Mouse (Mus musculus) embryonic facial prominence, embryonic 13.5 days (tissue): ENCODE data around the gene Trip12. TPM values are rescaled to one million over a fixed set of nuclear protein-coding genes. Genes with fewer than 3 reads are reported as not detected.

Source experiments
- ATAC-seq: fragments of 200-750 bp; cut with Nextera tagmentation; 2 replicates; pipeline ENCODE4 v1.8.0; 2017; ENCODE audit warnings: low read depth; ENCODE audit not compliant: insufficient number of reproducible peaks, insufficient read depth, low FRiP score, low TSS enrichment
- H3K27ac ChIP-seq: fragments of 300-500 bp; sonication (generic); 2 replicates; pipeline ENCODE4 v1.5.1; 2015; ENCODE audit warnings: moderate library complexity, mild to moderate bottlenecking, inconsistent platforms
- H3K27me3 ChIP-seq: fragments of 300-500 bp; sonication (generic); 2 replicates; pipeline ENCODE4 v1.6.1; 2015; ENCODE audit warnings: mild to moderate bottlenecking, inconsistent platforms
- H3K36me3 ChIP-seq: fragments of 300-500 bp; sonication (generic); 2 replicates; pipeline ENCODE4 v1.6.1; 2015; ENCODE audit warnings: mild to moderate bottlenecking, inconsistent platforms
- H3K4me1 ChIP-seq: fragments of 300-500 bp; sonication (generic); 2 replicates; pipeline ENCODE4 v1.6.1; 2015; ENCODE audit warnings: inconsistent platforms
- H3K4me2 ChIP-seq: fragments of 300-500 bp; sonication (generic); 2 replicates; pipeline ENCODE4 v1.6.1; 2015; ENCODE audit warnings: moderate library complexity, mild to moderate bottlenecking, inconsistent platforms
- H3K4me3 ChIP-seq: fragments of 300-500 bp; sonication (generic); 2 replicates; pipeline ENCODE4 v1.5.1; 2015; ENCODE audit warnings: mild to moderate bottlenecking, inconsistent platforms
- H3K9ac ChIP-seq: fragments of 300-500 bp; sonication (generic); 2 replicates; pipeline ENCODE4 v1.6.1; 2015; ENCODE audit warnings: mild to moderate bottlenecking, inconsistent platforms
- H3K9me3 ChIP-seq: fragments of 300-500 bp; sonication (generic); 2 replicates; pipeline ENCODE4 v1.6.1; 2016; ENCODE audit warnings: inconsistent platforms
- WGBS: fragments of 180-500 bp; shearing (Covaris S2); methylation state at CpG from one replicate; pipeline ENCODE4 v1.1.7; 2015; ENCODE audit warnings: mixed read lengths; 5-methylcytosine and 5-hydroxymethylcytosine counted together
- polyA plus RNA-seq: library from polyadenylated mRNA; unstranded; fragments of >200 nt; fragmentation: Nextera tagmentation; extraction: Ambion mirVana; gene quantifications from 2 replicates; pipeline ENCODE4 v1.2.1, GENCODE M21; 2015

Trip12 gene
- polyA plus RNA-seq, 1 experiment from 2014 or later = 66.8 TPM

GRCm38 (mm10) chr1:84777455-84777854 lies 62.9 kb downstream of the Trip12 start:
- Histone ChIP-seq H3K9me3 (no peaks in the 10 kb centered on the region), H3K4me2 (no peak overlapping the region), H3K27ac (no peak overlapping the region), H3K4me3 (no peak overlapping the region), H3K27me3 (no peaks in the 10 kb centered on the region), H3K9ac (no peak overlapping the region), H3K36me3 (peaks cover 30% of the 10 kb centered on the region; the same call in 1 of the 2 replicates), H3K4me1 (no peaks in the 10 kb centered on the region)
- ATAC-seq = no peak
- 83% methylated on average over 1 of the region's 1 CpGs for WGBS

DNA sequence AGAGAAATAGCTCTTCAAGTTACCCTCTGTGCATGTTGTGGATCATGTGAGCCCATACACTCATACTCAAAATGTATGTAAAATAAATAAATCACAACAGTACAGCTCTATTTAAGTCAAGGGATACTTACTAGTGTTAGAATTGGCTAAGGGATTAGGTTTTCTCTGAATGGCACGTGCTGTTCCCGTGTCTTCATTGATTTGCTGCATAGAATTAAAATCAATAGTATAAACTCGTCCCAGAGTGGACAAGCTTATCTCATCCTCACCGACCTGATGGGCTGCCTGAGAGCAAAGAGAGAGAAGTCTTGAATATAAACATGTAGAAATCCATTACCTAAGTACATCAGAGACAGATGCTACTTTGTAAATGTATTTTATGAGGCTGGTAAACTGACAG lies 81.5 kb downstream of the Trip12 start:
- H3K9me3 ChIP-seq = no peaks in the 10 kb centered on the region
- no peak overlapping the region for H3K27ac ChIP-seq
- H3K9ac ChIP-seq = no peak overlapping the region
- H3K27me3 ChIP-seq = no peaks in the 10 kb centered on the region
- H3K4me3 ChIP-seq = no peak overlapping the region
- peaks cover 68% of the 10 kb centered on the region for H3K36me3 ChIP-seq
- no peak for ATAC-seq
- H3K4me2 ChIP-seq = no peak overlapping the region
- WGBS = 93% methylated on average over 4 of the region's 4 CpGs
- no peaks in the 10 kb centered on the region for H3K4me1 ChIP-seq

- 88% methylated on average over 3 of the region's 3 CpGs for WGBS
- Histone ChIP-seq H3K27me3 (no peaks in the 10 kb centered on the region), H3K9ac (no peak overlapping the region), H3K9me3 (no peaks in the 10 kb centered on the region), H3K36me3 (peaks cover 60% of the 10 kb centered on the region), H3K27ac (no peak overlapping the region), H3K4me1 (no peaks in the 10 kb centered on the region), H3K4me3 (no peak overlapping the region), H3K4me2 (no peak overlapping the region)
- no peak for ATAC-seq
These were observed 98.2 kb downstream of the Trip12 start for GRCm38 (mm10) chr1:84742156-84742555.

DNA sequence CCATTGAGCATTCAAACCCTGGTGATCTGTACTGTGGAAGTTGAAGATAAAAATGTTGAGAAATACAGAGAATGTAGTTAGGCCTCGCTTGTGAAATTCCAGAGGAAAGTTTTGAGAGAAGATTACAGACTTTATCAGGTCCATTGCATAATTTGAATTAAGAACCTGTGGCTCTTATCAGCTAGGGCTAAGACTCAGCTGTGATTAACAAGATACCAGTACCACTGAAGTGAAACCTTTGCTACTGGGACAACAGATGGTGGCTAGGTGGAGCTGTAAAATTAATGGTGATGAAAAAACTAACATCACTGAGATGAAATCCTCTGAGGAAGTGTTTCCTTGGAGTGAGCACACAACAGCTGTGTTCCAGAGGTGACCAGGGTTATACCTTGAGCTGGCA lies 100.2 kb downstream of the Trip12 start:
- Histone ChIP-seq H3K27me3 (no peaks in the 10 kb centered on the region), H3K9me3 (no peaks in the 10 kb centered on the region), H3K4me3 (no peak overlapping the region), H3K4me2 (no peak overlapping the region), H3K36me3 (peaks cover 59% of the 10 kb centered on the region), H3K27ac (no peak overlapping the region), H3K9ac (no peak overlapping the region), H3K4me1 (no peaks in the 10 kb centered on the region)
- 83% methylated on average over 1 of the region's 1 CpGs for WGBS
- no peak for ATAC-seq

- Histone ChIP-seq H3K9me3 (no peaks in the 10 kb centered on the region), H3K4me1 (no peaks in the 10 kb centered on the region), H3K27me3 (no peaks in the 10 kb centered on the region), H3K27ac (no peak overlapping the region), H3K36me3 (peaks cover 55% of the 10 kb centered on the region), H3K4me3 (no peak overlapping the region), H3K9ac (no peak overlapping the region), H3K4me2 (no peak overlapping the region)
- 63% methylated on average over 1 of the region's 1 CpGs for WGBS
- no peak for ATAC-seq
These were observed 103.2 kb downstream of the Trip12 start for GRCm38 (mm10) chr1:84737097-84737496.

DNA sequence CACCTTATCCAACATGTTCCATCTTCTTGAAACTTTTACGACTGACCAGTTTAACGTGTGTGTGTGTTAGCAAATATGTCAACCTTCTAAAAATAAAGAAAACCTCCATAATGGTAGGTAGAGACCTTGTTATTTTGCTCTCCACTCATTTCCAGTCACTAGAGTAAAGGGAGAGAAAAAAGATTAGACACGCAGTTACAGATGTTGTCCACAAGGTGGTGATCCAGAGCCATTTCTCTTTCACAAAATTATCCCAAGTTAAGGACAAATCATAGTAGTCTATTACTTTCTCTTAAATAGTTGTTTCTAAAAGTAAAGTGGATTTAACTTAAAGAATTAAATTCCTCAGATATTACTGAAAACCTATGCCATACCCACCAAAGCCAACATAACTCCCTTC lies 106.5 kb downstream of the Trip12 start:
- H3K4me2 ChIP-seq = no peak overlapping the region
- WGBS = 59% methylated on average over 3 of the region's 3 CpGs

GRCm38 (mm10) chr1:84731763-84732162 lies 108.6 kb downstream of the Trip12 start:
- H3K9ac ChIP-seq = no peak overlapping the region
- H3K4me2 ChIP-seq = no peak overlapping the region
- H3K4me1 ChIP-seq = no peaks in the 10 kb centered on the region
- 86% methylated on average over 1 of the region's 1 CpGs for WGBS
- H3K27ac ChIP-seq = no peak overlapping the region; the same call in 1 of the 2 replicates
- peaks cover 54% of the 10 kb centered on the region for H3K36me3 ChIP-seq
- no peak overlapping the region for H3K4me3 ChIP-seq
- no peaks in the 10 kb centered on the region for H3K9me3 ChIP-seq
- ATAC-seq = no peak
- H3K27me3 ChIP-seq = no peaks in the 10 kb centered on the region

More for the DNA sequence above, 106.5 kb downstream of the Trip12 start:
- Histone ChIP-seq H3K4me3 (no peak overlapping the region), H3K27me3 (no peaks in the 10 kb centered on the region), H3K4me1 (no peaks in the 10 kb centered on the region), H3K9ac (no peak overlapping the region), H3K9me3 (no peaks in the 10 kb centered on the region), H3K36me3 (peaks cover 56% of the 10 kb centered on the region), H3K27ac (no peak overlapping the region)
- no peak for ATAC-seq

GRCm38 (mm10) chr1:84722841-84723240 lies 117.5 kb downstream of the Trip12 start:
- no peak for ATAC-seq
- Histone ChIP-seq H3K4me3 (no peak overlapping the region), H3K27me3 (no peaks in the 10 kb centered on the region), H3K27ac (no peak overlapping the region), H3K4me2 (no peak overlapping the region), H3K4me1 (no peaks in the 10 kb centered on the region), H3K9me3 (no peaks in the 10 kb centered on the region), H3K36me3 (peaks cover 51% of the 10 kb centered on the region), H3K9ac (no peak overlapping the region)

DNA sequence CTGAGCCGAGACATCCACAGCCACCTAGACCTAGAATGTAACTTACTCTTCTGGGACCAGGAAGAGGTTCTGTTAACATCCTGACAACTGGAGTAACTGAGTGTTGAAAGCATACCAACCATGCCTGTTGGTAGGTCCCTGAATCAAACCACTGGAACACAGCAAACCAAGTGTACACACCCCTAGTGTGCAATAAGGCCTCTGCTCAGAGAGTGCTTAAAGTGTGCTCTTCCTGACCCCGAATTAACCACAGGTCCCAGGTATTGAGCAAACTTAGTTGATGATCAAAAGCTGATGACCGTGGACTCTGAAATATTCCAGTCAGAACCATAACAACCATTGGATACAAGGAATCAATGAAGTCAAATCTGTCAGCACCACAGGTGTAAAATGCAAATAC lies 117.9 kb downstream of the Trip12 start:
- no peaks in the 10 kb centered on the region for H3K4me1 ChIP-seq
- no peaks in the 10 kb centered on the region for H3K9me3 ChIP-seq
- 95% methylated on average over 3 of the region's 3 CpGs for WGBS
- no peak overlapping the region for H3K4me3 ChIP-seq
- H3K9ac ChIP-seq = no peak overlapping the region
- H3K36me3 ChIP-seq = peaks cover 46% of the 10 kb centered on the region
- no peak overlapping the region for H3K27ac ChIP-seq
- ATAC-seq = no peak
- no peaks in the 10 kb centered on the region for H3K27me3 ChIP-seq
- no peak overlapping the region for H3K4me2 ChIP-seq

GRCm38 (mm10) chr1:84721942-84722341 lies 118.4 kb downstream of the Trip12 start:
- H3K4me1 ChIP-seq = no peaks in the 10 kb centered on the region
- no peak for ATAC-seq
- 97% methylated on average over 3 of the region's 3 CpGs for WGBS

DNA sequence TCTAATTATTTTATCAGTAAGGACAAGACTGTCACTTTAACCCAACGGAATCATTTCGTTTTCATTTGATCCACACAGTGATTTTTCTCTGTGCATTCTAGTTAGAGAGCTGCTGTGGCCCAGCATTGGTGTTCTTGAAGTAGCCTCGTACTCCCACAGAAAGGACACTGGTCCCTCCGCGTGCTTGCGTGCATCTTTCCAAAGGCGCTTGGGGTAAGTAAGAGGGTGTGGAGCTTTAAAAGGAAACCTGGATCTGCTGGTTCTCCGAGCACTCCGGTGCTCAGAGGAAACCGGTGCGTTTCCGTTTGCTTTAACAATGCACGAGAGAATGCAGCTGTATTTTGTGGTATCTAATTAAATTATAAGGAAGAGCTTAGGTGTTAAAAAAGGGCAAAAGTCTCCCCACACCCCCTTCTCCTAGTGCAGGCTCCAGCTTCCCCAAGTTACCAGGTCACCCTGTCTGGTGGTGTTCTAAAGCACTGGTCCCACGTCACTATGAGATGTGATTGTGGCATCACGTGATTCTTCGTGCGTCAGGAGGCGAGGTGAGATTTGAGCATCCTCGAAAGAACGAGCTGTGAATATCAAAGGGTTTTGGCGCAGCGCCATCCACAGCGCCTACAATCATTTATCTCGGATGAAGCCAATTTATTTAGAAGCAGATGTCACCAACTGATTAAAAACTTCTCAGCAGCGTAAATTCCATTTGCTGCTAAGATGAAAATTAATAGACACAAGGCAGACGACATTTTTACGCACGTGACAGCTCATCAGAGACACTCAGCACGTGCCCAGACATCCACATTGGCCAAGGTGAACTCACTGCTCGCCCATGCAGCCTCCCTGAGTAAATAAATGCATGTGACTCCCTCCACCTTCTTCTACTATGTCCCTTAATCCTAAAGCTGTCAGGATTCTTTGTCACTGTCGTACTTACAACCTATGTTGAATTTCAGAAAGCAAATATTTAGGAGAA lies 130.2 kb downstream of the Trip12 start:
- peak overlapping the region; percentile 17 for H3K4me3 ChIP-seq
- ATAC-seq = no peak
- H3K27ac ChIP-seq = no peak overlapping the region
- H3K27me3 ChIP-seq = peaks cover 7% of the 10 kb centered on the region
- peak overlapping the region; percentile 57 for H3K4me2 ChIP-seq
- no peaks in the 10 kb centered on the region for H3K9me3 ChIP-seq
- 19% methylated on average over 31 of the region's 31 CpGs for WGBS
- H3K9ac ChIP-seq = 0 out of 2 replicates have a peak overlapping the region, but pooled peaks have one; percentile 16
- no peaks in the 10 kb centered on the region for H3K36me3 ChIP-seq
- H3K4me1 ChIP-seq = peaks cover 4% of the 10 kb centered on the region; the same call in 1 of the 2 replicates

More at GRCm38 (mm10) chr1:84721942-84722341, 118.4 kb downstream of the Trip12 start:
- H3K9me3 ChIP-seq = no peaks in the 10 kb centered on the region
- H3K27me3 ChIP-seq = no peaks in the 10 kb centered on the region
- no peak overlapping the region for H3K27ac ChIP-seq
- no peak overlapping the region for H3K4me2 ChIP-seq
- no peak overlapping the region for H3K4me3 ChIP-seq
- H3K36me3 ChIP-seq = peaks cover 46% of the 10 kb centered on the region
- no peak overlapping the region for H3K9ac ChIP-seq

DNA sequence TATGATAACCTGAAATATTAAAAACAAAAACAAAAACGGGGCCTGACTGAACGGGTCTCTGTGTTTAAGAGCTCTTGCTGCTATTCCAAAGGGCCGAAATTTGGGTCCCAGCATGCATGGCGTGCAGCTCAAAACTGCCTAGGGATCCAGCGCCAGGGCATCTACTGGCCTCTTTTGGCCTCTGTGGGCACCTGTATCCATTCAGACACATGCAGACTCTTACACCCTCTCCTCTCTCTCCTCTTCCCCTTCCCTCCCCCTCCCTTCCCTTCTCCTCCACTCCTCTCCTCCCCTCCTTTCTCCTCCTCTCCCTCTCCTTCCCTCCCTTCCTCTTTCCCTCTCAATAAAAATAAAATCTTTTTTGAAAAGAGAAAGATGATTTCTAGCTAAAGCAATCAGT lies 130.9 kb downstream of the Trip12 start:
- H3K4me2 ChIP-seq = peak overlapping the region; percentile 57

More for the DNA sequence above, 130.9 kb downstream of the Trip12 start:
- Histone ChIP-seq H3K27ac (no peak overlapping the region), H3K4me3 (peak overlapping the region; percentile 17), H3K36me3 (no peaks in the 10 kb centered on the region), H3K4me1 (peaks cover 4% of the 10 kb centered on the region; the same call in 1 of the 2 replicates), H3K9ac (no peak overlapping the region), H3K9me3 (no peaks in the 10 kb centered on the region), H3K27me3 (peaks cover 7% of the 10 kb centered on the region)
- no peak for ATAC-seq
- WGBS = 26% methylated on average over 5 of the region's 5 CpGs
